Mouse (Mus musculus) ovary, adult 18-20 months (tissue): ENCODE data around the gene Insr.
"Not testable (repeated sequence)": the region's sequence is repeated elsewhere in the genome, so short reads cannot be mapped to it uniquely, and the experiment has no call there.

Experiments
- DNase-seq: peaks from one replicate; pipeline ENCODE4 v3.0.0; 2022; ENCODE audit warnings: low spot score, mixed read lengths

Insr gene

GRCm38 (mm10) chr8:3278934-3279720 is at the start of gene Insr:
TSS of gene Insr (minus strand) at chr8:3279617.
- peak; percentile 88 for DNase-seq

- no peak for DNase-seq
Measured at GRCm38 (mm10) chr8:3327538-3328245, 48.3 kb upstream of the Insr start.

- DNase-seq: no peak
Measured at GRCm38 (mm10) chr8:3327056-3327455, 47.6 kb upstream of the Insr start.

- DNase-seq: no peak
Measured at GRCm38 (mm10) chr8:3324253-3324652, 44.8 kb upstream of the Insr start.

- DNase-seq: not testable (repeated sequence)
Measured at GRCm38 (mm10) chr8:3319267-3319666, 39.9 kb upstream of the Insr start.

- DNase-seq: no peak
Measured at GRCm38 (mm10) chr8:3316585-3316984, 37.2 kb upstream of the Insr start.

GRCm38 (mm10) chr8:3314345-3314744 is 34.9 kb upstream of the Insr start:
- no peak for DNase-seq

- no peak for DNase-seq
Measured at GRCm38 (mm10) chr8:3313843-3314242, 34.4 kb upstream of the Insr start.

- not testable (repeated sequence) for DNase-seq
Measured at GRCm38 (mm10) chr8:3313417-3313816, 34.0 kb upstream of the Insr start.

GRCm38 (mm10) chr8:3311482-3311881 is 32.1 kb upstream of the Insr start:
- DNase-seq: no peak

GRCm38 (mm10) chr8:3309636-3310035 is 30.2 kb upstream of the Insr start:
- DNase-seq: no peak

- not testable (repeated sequence) for DNase-seq
Measured at GRCm38 (mm10) chr8:3308205-3308800, 28.9 kb upstream of the Insr start.

GRCm38 (mm10) chr8:3302131-3302530 is 22.7 kb upstream of the Insr start:
- DNase-seq: no peak

GRCm38 (mm10) chr8:3299322-3299721 is 19.9 kb upstream of the Insr start:
- DNase-seq: no peak

GRCm38 (mm10) chr8:3285824-3286223 is 6.4 kb upstream of the Insr start:
- DNase-seq: no peak

GRCm38 (mm10) chr8:3284656-3285055 is 5.2 kb upstream of the Insr start:
- DNase-seq: no peak

- DNase-seq: no peak
Measured at GRCm38 (mm10) chr8:3281296-3281695, 1.9 kb upstream of the Insr start.

- DNase-seq: peak; percentile 25
Measured at GRCm38 (mm10) chr8:3280266-3280910, 971 bp upstream of the Insr start.

- DNase-seq: no peak
Measured at GRCm38 (mm10) chr8:3279721-3280077, 282 bp upstream of the Insr start.

GRCm38 (mm10) chr8:3278181-3278820 is 1.1 kb downstream of the Insr start:
- no peak for DNase-seq

GRCm38 (mm10) chr8:3277266-3277665 is 2.2 kb downstream of the Insr start:
- no peak for DNase-seq

- DNase-seq: no peak
Measured at GRCm38 (mm10) chr8:3276009-3276408, 3.4 kb downstream of the Insr start.
